Mouse (Mus musculus) hindbrain, postnatal 0 days (tissue): ENCODE measurements around the gene Smarcd2. TPM values are rescaled to one million over a fixed set of nuclear protein-coding genes. Genes with fewer than 3 reads are reported as not detected.
A peak's percentile ranks its signal among the peaks of the same experiment; 100 is the strongest.

Experiments used
- ATAC-seq: fragments of 200-750 bp; cut with Nextera tagmentation; 2 replicates; pipeline ENCODE4 v1.8.0; 2017; ENCODE audit warnings: mild to moderate bottlenecking, moderate TSS enrichment, moderate library complexity
- DNase-seq: peaks from one replicate; pipeline ENCODE4 v3.0.0-alpha.2; 2015; ENCODE audit warnings: low spot score
- H3K27ac ChIP-seq: fragments of 300-500 bp; sonication (generic); 2 replicates; pipeline ENCODE4 v1.5.1; 2014; ENCODE audit warnings: mild to moderate bottlenecking
- H3K27me3 ChIP-seq: fragments of 300-500 bp; sonication (generic); 2 replicates; pipeline ENCODE4 v1.6.1; 2014; ENCODE audit warnings: low read length, mixed read lengths; ENCODE audit not compliant: insufficient read depth
- H3K36me3 ChIP-seq: fragments of 300-500 bp; sonication (generic); 2 replicates; pipeline ENCODE4 v1.6.1; 2014; ENCODE audit warnings: low read length, mixed read lengths; ENCODE audit not compliant: insufficient read depth
- H3K4me1 ChIP-seq: fragments of 300-500 bp; sonication (generic); 2 replicates; pipeline ENCODE4 v1.6.1; 2014; ENCODE audit warnings: antibody characterized with exemption, low read length, mixed read lengths; ENCODE audit not compliant: insufficient read depth
- H3K4me2 ChIP-seq: fragments of 300-500 bp; sonication (generic); 2 replicates; pipeline ENCODE4 v1.6.1; 2014; ENCODE audit warnings: low read depth, mild to moderate bottlenecking, low read length, moderate library complexity, mixed read lengths
- H3K4me3 ChIP-seq: fragments of 300-500 bp; sonication (generic); 2 replicates; pipeline ENCODE4 v1.5.1; 2014; ENCODE audit warnings: low read length
- H3K9ac ChIP-seq: fragments of 300-500 bp; sonication (generic); replicated peaks from 2 replicates; pipeline ENCODE4 v1.6.1; 2014; ENCODE audit warnings: mild to moderate bottlenecking, low read length, moderate library complexity, mixed read lengths
- H3K9me3 ChIP-seq: fragments of 300-500 bp; sonication (generic); 2 replicates; pipeline ENCODE4 v1.6.1; 2016; ENCODE audit warnings: low read length, mixed read lengths
- CTCF ChIP-seq: IDR thresholded peaks from 2 replicates; pipeline ENCODE4 v1.5.1; 2016; ENCODE audit warnings: antibody characterized with exemption, control low read depth, low read depth
- WGBS: fragments of 180-500 bp; shearing (Covaris S2); extraction: QIAGEN DNeasy Blood & Tissue Kit; methylation state at CpG from one replicate; pipeline ENCODE4 v1.1.7; 2014; 5-methylcytosine and 5-hydroxymethylcytosine counted together
- polyA plus RNA-seq: library from polyadenylated mRNA; unstranded; fragments of >200 nt; fragmentation: Nextera tagmentation; extraction: Ambion mirVana; gene quantifications from 2 replicates; pipeline ENCODE4 v1.2.1, GENCODE M21; 2015
- total RNA-seq: library from RNA; depleted of rRNA; stranded (reverse); fragments of >200 nt; gene quantifications from 2 replicates; pipeline ENCODE4 v1.2.3, GENCODE M21; 2014

Smarcd2 gene
- total and polyA plus RNA-seq, 2 experiments from 2014 or later = 10.4 to 26.8 TPM

DNA sequence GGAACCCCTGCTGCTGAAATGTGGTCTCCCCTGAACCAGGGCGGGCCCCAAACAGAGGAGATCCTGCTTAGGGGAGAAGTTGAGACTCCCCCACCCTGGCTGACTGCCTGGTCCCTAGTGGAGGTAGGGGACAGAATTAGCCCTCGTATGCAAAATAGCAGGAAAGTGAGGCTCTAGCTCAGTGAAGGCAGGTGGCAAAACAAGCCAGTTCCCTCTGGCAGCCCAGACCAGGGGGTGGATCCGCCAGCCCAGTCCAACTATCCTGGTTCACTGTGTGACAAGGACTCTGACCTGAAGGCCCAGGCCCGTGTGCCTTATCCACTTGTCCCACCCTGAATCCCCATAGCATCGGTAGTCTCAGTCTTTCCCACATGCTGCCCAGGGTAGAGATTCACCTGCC lies 37.4 kb upstream of the Smarcd2 start:
- WGBS = 69% methylated on average over 5 of the region's 5 CpGs
- no peak overlapping the region for H3K9ac ChIP-seq
- H3K36me3 ChIP-seq = no peaks in the 10 kb centered on the region
- H3K4me3 ChIP-seq = no peak overlapping the region
- no peak for DNase-seq
- H3K4me1 ChIP-seq = no peaks in the 10 kb centered on the region
- H3K27ac ChIP-seq = no peak overlapping the region
- no peaks in the 10 kb centered on the region for H3K9me3 ChIP-seq
- no peak overlapping the region for H3K4me2 ChIP-seq
- no peak for TF ChIP-seq CTCF
- no peaks in the 10 kb centered on the region for H3K27me3 ChIP-seq
- ATAC-seq = no peak

DNA sequence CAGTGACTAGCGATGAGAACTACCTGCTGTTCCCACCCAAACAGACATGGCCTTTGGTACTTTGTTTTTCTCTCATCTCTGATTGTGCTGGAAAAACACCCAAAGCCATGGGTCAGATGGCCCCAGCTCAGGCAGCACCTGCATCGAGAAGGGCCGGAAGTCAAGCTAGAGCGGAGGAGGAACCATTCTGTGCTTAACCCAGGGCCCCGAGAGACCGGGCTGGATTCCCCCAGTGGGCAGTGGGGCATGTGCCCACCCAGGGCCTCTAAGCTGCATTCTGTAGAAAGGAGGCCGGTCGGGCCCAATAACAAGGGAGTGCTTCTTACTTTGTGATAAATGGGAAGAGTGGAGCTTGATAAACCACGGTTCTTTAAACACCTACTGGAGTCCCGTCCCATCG lies 35.4 kb upstream of the Smarcd2 start:
- TF ChIP-seq CTCF = no peak
- no peaks in the 10 kb centered on the region for H3K9me3 ChIP-seq
- 81% methylated on average over 11 of the region's 11 CpGs for WGBS

DNA sequence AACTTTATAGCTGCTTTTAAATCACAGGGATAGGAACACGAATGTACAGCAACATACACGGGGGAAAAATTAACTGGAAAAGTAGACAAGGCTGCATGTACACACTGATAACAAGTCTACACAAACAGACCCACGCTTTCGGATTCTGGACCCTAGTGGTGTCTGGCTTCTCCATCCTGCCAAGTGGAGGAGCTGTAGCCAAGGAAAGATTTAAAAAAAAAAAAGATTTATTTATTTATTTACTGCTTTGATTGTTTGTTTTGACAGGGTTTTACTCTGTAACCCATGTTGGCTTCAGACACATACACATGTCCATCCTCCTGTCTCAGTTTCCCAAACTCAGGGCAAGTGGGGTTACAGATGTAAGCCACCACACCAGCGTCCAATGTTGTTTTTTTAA lies 34.7 kb upstream of the Smarcd2 start:
- Histone ChIP-seq H3K27ac (no peak overlapping the region), H3K27me3 (no peaks in the 10 kb centered on the region), H3K4me1 (no peaks in the 10 kb centered on the region), H3K4me3 (no peak overlapping the region), H3K9ac (no peak overlapping the region), H3K36me3 (no peaks in the 10 kb centered on the region), H3K9me3 (no peaks in the 10 kb centered on the region), H3K4me2 (no peak overlapping the region)
- WGBS = 77% methylated on average over 5 of the region's 5 CpGs
- ATAC-seq (no peak), DNase-seq (no peak)
- no peak for TF ChIP-seq CTCF

More for the DNA sequence above, 35.4 kb upstream of the Smarcd2 start:
- Histone ChIP-seq H3K36me3 (no peaks in the 10 kb centered on the region), H3K4me3 (no peak overlapping the region), H3K4me1 (no peaks in the 10 kb centered on the region), H3K4me2 (no peak overlapping the region), H3K27ac (no peak overlapping the region), H3K27me3 (no peaks in the 10 kb centered on the region), H3K9ac (no peak overlapping the region)
- ATAC-seq = no peak
- no peak for DNase-seq

DNA sequence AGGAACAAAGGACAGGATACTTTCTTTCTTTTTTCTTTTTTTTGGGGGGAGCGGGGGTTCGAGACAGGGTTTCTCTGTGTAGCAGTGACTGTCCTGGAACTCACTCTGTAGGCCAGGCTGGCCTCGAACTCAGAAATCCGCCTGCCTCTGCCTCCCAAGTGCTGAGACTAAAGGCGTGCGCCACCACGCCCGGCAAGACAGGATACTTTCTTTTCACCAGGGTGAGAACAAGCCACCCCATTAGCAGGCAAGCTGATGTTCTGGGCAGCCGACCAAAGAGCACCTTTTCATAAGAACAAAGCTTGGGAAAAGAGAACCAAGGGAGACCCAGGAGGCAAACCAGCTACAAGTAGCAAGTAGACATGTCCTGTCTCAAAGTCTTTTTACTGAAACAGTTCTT lies 34.0 kb upstream of the Smarcd2 start:
- Histone ChIP-seq H3K27me3 (no peaks in the 10 kb centered on the region), H3K27ac (no peak overlapping the region), H3K9me3 (no peaks in the 10 kb centered on the region), H3K36me3 (no peaks in the 10 kb centered on the region), H3K4me3 (no peak overlapping the region), H3K4me1 (no peaks in the 10 kb centered on the region), H3K4me2 (no peak overlapping the region), H3K9ac (no peak overlapping the region)
- ATAC-seq (no peak), DNase-seq (no peak)
- 79% methylated on average over 9 of the region's 9 CpGs for WGBS
- TF ChIP-seq CTCF = no peak

DNA sequence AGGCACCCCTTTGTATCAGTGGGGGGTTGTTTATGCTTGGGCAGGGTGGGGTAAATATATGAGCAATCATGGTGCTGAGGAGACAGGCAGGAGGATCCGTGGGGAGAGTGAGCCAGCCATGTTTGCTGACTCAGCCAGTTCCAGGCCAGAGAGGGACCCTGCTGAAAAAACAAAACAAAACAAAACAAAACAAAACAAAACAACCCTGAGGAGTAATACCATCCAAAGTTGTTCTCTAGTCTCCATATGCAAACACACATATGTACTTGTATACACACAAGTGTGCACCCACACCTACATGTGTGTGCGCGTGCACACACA lies 33.3 kb upstream of the Smarcd2 start:
- no peaks in the 10 kb centered on the region for H3K9me3 ChIP-seq
- no peak overlapping the region for H3K9ac ChIP-seq
- no peaks in the 10 kb centered on the region for H3K36me3 ChIP-seq
- no peak overlapping the region for H3K4me3 ChIP-seq
- WGBS = 83% methylated on average over 3 of the region's 3 CpGs
- no peaks in the 10 kb centered on the region for H3K27me3 ChIP-seq
- TF ChIP-seq CTCF = no peak
- H3K4me2 ChIP-seq = no peak overlapping the region
- no peaks in the 10 kb centered on the region for H3K4me1 ChIP-seq
- H3K27ac ChIP-seq = no peak overlapping the region
- ATAC-seq (no peak), DNase-seq (no peak)

DNA sequence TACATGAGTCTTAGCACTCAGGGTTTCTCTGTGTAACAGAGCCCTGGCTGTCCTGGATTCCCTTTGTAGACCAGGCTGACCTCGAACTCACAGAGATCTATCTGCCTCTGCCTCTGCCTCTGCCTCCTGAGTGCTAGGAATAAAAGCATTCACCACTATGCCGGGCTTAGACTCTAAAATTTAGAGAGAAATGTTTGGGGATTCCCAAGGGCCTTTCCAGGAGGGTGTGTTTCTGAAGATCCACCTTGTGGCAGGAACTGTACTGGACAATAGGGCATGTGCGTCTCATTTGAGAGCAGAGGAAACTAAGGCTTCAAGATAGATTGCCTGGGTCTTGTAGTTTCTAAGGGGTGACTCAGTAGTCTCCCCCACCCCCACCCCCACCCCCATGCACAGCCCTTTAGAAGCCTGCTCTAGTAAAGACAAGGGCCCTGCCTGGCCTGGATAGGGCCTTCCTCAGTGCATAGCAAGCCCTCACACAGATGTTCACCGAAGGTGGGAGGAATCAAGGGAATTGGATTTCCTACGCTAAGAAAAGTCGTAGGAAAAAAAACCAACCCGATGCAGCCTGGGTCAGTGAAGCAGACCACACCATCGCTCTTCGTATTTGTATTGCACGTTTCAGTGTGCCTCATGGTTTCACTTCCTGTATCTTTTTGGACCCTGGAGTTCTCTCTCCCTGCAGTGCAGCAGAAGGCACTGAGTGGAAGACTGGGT lies 32.7 kb upstream of the Smarcd2 start:
- Histone ChIP-seq H3K4me2 (no peak overlapping the region), H3K36me3 (no peaks in the 10 kb centered on the region), H3K9me3 (no peaks in the 10 kb centered on the region), H3K9ac (no peak overlapping the region), H3K4me1 (no peaks in the 10 kb centered on the region), H3K27ac (no peak overlapping the region), H3K4me3 (no peak overlapping the region), H3K27me3 (no peaks in the 10 kb centered on the region)
- no peak for TF ChIP-seq CTCF
- no peak for ATAC-seq
- WGBS = 77% methylated on average over 10 of the region's 10 CpGs
- DNase-seq = no peak

DNA sequence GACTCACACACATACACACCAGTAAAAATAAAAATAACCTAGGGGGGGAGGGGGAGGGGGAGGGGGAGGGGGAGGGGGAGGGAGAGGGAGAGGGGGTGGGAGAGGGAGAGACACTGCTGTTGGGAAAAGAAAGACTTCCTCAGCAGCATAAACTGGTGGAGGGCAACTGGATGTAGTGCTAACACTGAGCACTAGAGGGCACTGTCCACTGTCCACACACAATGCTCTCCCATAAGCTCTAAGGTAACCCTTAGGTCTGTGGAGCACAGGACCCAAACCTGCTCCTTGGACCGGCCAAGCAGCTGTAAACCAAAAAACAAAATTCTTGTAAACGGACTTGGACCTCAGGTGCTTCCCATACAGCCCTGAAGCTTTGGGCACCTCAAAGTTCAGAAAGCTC lies 29.9 kb upstream of the Smarcd2 start:
- no peaks in the 10 kb centered on the region for H3K36me3 ChIP-seq
- no peaks in the 10 kb centered on the region for H3K4me1 ChIP-seq
- DNase-seq = peak; percentile 69
- H3K27me3 ChIP-seq = no peaks in the 10 kb centered on the region
- H3K4me2 ChIP-seq = no peak overlapping the region
- H3K9ac ChIP-seq = no peak overlapping the region
- no peak for ATAC-seq
- WGBS = 31% methylated on average over 2 of the region's 2 CpGs
- TF ChIP-seq CTCF = peak; percentile 82
- H3K27ac ChIP-seq = no peak overlapping the region
- no peak overlapping the region for H3K4me3 ChIP-seq
- no peaks in the 10 kb centered on the region for H3K9me3 ChIP-seq
